Mouse (Mus musculus): Measurements from ENCODE around the gene Arg2.

DNA sequence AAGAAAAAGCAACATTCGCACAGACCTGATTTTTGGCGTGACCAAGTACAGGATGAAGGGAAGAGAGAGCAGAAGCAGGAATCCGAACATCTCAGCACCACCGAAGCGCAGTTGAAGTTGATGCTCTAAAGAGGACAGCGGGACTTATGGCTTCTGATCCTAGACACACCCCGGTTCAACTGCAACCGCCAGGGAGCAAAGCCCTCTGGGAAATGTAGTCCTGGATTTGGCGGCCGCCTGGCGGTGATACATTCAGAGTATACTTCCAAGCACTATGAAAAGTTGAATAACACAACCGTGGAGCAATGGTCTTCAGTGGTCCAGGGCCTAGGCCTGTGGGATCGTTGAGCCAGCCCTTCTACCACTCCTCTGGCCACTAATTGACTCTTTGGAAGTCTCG is 61.1 kb downstream of the Arg2 start:
- TF ChIP-seq CTCF (IDR thresholded peaks at IDR 0.05; ENCODE audit: borderline replicate concordance, insufficient read depth, low read length) (no peak), POLR2A (IDR thresholded peaks at IDR 0.05; ENCODE audit: low read depth, low read length) (peak; percentile 91)

Measured in embryonic fibroblast, embryonic 13.5 days (primary cell).